Mouse (Mus musculus): ENCODE results near the gene Gas7.

DNA sequence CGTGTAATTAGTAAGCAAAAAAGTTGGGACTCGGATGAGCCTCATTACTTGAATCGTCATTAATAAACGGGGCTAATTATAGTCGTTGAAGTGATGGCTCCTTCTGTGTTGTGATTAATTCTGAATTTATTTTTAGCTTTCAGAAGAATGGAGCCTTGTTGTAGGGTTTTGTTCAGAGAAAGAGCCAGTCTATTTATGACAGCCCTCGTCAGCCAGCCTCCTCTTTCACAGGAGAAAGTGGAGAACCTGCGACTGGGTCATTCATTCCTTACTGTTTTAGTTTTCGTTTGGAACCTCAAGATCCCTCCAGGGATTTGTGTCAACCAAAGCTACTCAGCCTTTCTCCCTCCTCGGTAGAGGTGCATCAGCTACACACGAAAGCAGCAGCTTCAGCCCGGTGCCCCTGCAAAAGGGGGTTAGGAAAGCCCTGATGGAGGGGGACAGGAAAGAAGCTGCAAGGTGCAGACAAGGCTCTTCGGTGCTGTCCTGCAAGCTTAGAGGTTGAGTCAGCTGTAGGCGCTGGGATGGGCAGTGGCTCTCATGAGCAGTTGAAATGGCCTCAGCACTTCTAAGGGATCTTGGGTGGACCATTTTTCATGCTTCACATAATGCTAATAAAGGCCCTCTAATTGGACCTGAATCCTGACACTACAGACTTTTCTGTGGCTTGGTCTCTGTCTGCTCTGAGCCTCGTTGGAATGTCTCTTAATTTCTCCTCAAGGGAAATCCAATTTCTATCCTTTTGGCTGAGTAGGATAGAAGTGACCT, 10.0 kb upstream of the Gas7 start:
- TF ChIP-seq GATA1 (IDR thresholded peaks at IDR 0.05; ENCODE audit: borderline replicate concordance, low read length) (no peak), FLI1 (IDR thresholded peaks at IDR 0.05; ENCODE audit: low read length) (no peak)

Measured in megakaryocyte, embryonic 14.5 days (primary cell).